Mouse (Mus musculus) erythroblast, embryonic 14.5 days (primary cell): ENCODE results near the gene Col1a2. TPM values are rescaled to one million over a fixed set of nuclear protein-coding genes. Genes with fewer than 3 reads are reported as not detected.

Source experiments
- H3K27me3 ChIP-seq: 2 replicates; pipeline ENCODE4 v1.6.1; 2012; ENCODE audit warnings: inconsistent platforms; ENCODE audit not compliant: control insufficient read depth
- H3K36me3 ChIP-seq: 2 replicates; pipeline ENCODE4 v1.6.1; 2012; ENCODE audit warnings: mild to moderate bottlenecking, inconsistent platforms; ENCODE audit not compliant: control insufficient read depth
- H3K4me1 ChIP-seq: 2 replicates; pipeline ENCODE4 v1.6.1; 2012; ENCODE audit warnings: inconsistent platforms; ENCODE audit not compliant: control insufficient read depth
- H3K4me3 ChIP-seq: replicated peaks from 2 replicates; pipeline ENCODE3; 2012; ENCODE audit warnings: moderate library complexity, mild to moderate bottlenecking, inconsistent platforms
- H3K9me3 ChIP-seq: 2 replicates; pipeline ENCODE4 v1.6.1; 2012; ENCODE audit warnings: low read length, inconsistent platforms, mixed read lengths; ENCODE audit not compliant: control insufficient read depth
- GATA1 ChIP-seq: IDR thresholded peaks from 2 replicates; pipeline ENCODE4 v1.6.1; 2012; ENCODE audit warnings: low read length, inconsistent platforms, mixed read lengths
- TAL1 ChIP-seq: IDR thresholded peaks from 3 replicates; pipeline ENCODE4 v1.6.1; 2012; ENCODE audit warnings: low read length, inconsistent platforms, mixed read lengths
- polyA plus RNA-seq: library from polyadenylated mRNA; stranded (reverse); fragments of >175 nt; gene quantifications from 2 replicates; pipeline ENCODE4 v1.2.3, GENCODE M21; 2012

Gene Col1a2
- polyA plus RNA-seq, 1 experiment = 0.06 TPM

DNA sequence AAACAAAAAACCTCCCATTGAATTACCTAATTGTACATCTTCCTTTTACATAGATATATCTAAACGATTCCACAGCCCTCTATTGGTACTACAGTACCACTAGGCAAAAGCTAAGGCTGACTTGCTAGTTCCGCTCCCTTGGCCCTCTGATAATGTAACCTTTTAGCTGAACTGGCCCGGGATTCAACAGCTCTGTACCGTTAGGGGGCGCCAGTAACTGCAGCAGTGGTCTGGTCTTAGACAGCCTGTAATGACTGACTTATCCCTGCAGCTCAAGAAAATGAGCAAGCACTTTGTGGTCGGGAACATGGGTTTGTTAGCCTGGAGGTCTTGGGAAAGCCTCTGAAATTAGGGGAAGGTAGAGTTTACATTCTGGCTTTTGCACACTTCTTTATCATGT lies 39.9 kb downstream of the Col1a2 start:
- no peaks in the 10 kb centered on the region for H3K9me3 ChIP-seq

DNA sequence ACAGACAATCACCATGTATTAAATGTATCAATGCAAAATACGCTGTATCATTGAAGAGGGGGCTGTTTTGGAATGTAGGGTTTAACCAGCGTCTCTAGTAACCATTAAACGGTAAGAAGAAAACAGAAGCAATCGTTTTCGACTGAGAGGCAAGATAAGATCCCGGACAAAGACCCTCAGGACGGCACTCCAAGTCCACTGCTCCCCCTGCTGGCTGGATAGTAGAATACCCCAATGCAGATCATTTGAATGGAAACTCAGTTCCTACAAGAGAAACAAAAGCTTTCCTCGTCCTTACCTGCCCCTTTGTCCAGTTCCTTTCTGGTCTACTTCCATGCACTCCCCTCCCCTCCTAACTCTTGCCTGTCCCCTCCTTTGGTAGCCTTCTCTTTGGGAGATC lies 41.1 kb downstream of the Col1a2 start:
- Histone ChIP-seq H3K36me3 (no peaks in the 10 kb centered on the region), H3K27me3 (no peaks in the 10 kb centered on the region), H3K4me1 (no peaks in the 10 kb centered on the region; the same call in 1 of the 2 replicates), H3K9me3 (no peaks in the 10 kb centered on the region), H3K4me3 (no peak overlapping the region)
- TF ChIP-seq GATA1 (no peak), TAL1 (no peak)

More for the DNA sequence above, 39.9 kb downstream of the Col1a2 start:
- TF ChIP-seq TAL1 = no peak
- TF ChIP-seq GATA1 = no peak
- Histone ChIP-seq H3K27me3 (no peaks in the 10 kb centered on the region), H3K36me3 (no peaks in the 10 kb centered on the region), H3K4me1 (no peaks in the 10 kb centered on the region; the same call in 1 of the 2 replicates), H3K4me3 (no peak overlapping the region)

DNA sequence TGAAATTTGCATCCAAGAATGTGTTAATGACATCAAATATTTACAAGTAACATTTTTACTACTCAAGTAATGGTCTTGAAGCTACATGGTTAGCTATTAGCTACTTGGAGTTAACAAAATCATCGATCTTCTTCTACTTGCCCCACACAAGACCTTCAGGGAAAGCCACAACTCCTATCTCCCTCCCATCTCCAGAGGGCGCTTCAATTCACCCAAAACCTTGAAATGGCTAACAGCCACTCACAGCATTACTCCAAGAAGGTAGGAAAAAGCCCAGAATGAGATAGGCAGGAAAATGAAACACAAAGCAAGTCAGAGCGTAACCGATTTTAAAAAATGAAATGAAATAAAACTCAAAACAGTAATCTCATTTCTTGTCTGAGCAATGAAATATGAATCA lies 44.3 kb downstream of the Col1a2 start:
- Histone ChIP-seq H3K4me3 (no peak overlapping the region), H3K9me3 (no peaks in the 10 kb centered on the region), H3K36me3 (no peaks in the 10 kb centered on the region), H3K4me1 (no peaks in the 10 kb centered on the region; the same call in 1 of the 2 replicates), H3K27me3 (no peaks in the 10 kb centered on the region)
- no peak for TF ChIP-seq GATA1
- TF ChIP-seq TAL1 = no peak

DNA sequence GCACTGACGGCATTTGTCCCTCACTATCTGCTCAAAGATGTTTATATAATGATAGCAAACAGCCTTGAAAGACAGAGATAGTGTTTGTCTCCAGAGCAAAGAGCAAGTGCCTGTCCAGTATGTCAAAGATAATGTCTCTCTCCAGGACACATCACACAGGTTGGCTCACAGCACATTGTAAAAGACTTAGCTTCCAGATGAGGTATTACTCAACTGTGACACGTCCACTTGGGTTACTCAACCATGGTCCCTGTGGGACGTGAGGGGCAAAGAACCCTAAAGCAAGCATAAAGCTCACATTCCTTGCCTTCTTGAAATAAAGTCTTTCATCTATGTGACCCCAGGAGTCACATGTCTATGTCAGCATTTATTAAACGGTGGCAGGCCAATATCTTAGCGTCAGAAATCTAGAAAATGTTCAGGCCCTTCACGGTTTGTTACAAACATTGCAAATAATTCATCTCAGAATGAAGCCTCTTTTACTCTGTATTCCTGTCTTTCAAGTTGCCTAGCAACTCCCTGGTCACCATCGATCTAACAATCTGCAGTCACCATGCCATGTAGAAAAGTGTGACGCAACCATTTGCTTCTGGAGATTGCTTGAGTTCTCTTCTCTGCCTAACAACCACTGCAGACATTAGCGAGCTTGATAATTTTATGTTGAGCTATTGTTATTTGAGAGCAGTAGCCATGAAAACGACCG lies 45.4 kb downstream of the Col1a2 start:
- TF ChIP-seq GATA1 = no peak
- no peak for TF ChIP-seq TAL1

DNA sequence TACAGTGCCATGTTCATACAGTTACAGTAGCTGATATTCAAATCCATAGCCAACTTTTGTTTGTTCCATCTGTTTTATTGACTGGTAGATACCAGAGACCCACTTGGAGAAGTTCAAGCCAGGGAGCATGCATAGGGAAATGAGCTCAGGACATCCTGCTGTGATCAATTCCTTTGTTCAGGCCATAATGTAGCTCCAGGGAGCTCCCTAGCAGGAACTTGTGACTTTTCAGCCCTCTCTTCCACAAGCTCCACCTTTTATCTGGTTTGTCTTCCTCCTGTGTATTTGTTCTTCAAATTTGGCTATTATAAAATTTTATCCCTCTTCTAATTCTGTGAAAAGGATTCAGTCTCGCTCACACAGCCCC lies 45.9 kb downstream of the Col1a2 start:
- Histone ChIP-seq H3K4me3 (no peak overlapping the region), H3K9me3 (no peaks in the 10 kb centered on the region), H3K36me3 (no peaks in the 10 kb centered on the region), H3K27me3 (no peaks in the 10 kb centered on the region), H3K4me1 (no peaks in the 10 kb centered on the region; the same call in 1 of the 2 replicates)
- no peak for TF ChIP-seq GATA1
- no peak for TF ChIP-seq TAL1

More for the DNA sequence above, 45.4 kb downstream of the Col1a2 start:
- H3K4me3 ChIP-seq = no peak overlapping the region
- no peaks in the 10 kb centered on the region for H3K9me3 ChIP-seq
- no peaks in the 10 kb centered on the region for H3K36me3 ChIP-seq
- H3K27me3 ChIP-seq = no peaks in the 10 kb centered on the region
- H3K4me1 ChIP-seq = no peaks in the 10 kb centered on the region; the same call in 1 of the 2 replicates

DNA sequence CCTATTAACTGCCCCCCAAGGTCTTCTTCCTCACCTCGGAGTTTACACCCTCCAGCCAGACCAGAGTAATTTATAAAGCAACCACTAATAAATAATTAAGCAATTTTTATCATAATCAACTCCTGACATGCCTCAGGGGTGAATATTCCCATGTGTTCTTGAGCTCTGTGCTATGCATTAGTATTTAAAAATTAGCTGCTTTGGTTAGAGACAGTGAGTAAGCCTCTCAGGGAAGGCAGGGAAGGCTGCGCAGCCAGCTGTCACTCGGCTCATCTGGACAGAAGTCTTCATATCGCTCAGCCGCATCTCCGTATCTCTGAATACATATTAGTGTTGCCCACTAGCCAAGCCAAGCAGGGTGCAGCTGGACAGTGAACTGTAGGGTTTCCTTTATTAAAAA lies 50.8 kb downstream of the Col1a2 start:
- H3K4me1 ChIP-seq = no peaks in the 10 kb centered on the region
- TF ChIP-seq GATA1 (no peak), TAL1 (no peak)
- H3K9me3 ChIP-seq = no peaks in the 10 kb centered on the region
- H3K36me3 ChIP-seq = no peaks in the 10 kb centered on the region
- H3K4me3 ChIP-seq = no peak overlapping the region
- no peaks in the 10 kb centered on the region for H3K27me3 ChIP-seq

DNA sequence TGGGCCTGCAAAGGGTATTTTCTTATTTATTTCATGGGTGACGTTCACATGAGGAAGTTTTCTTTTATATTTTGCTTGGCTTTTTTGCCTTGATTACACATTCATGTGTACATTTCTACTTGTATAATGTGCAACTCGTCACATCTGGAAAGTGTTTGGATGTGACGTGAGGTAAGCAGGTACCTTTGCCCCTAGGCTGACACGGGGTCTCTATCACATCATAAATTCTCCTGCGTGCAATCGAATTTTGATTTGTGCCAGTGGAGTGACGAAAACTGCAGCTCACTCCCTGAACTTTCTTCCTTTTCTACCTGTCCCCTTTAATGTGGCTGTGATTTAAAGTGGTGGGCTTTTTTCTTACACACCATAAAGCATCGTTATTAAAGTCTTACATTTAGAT lies 52.5 kb downstream of the Col1a2 start:
- H3K27me3 ChIP-seq = no peaks in the 10 kb centered on the region
- H3K36me3 ChIP-seq = no peaks in the 10 kb centered on the region
- H3K9me3 ChIP-seq = no peaks in the 10 kb centered on the region
- H3K4me3 ChIP-seq = no peak overlapping the region
- TF ChIP-seq TAL1 (no peak), GATA1 (no peak)
- no peaks in the 10 kb centered on the region for H3K4me1 ChIP-seq

DNA sequence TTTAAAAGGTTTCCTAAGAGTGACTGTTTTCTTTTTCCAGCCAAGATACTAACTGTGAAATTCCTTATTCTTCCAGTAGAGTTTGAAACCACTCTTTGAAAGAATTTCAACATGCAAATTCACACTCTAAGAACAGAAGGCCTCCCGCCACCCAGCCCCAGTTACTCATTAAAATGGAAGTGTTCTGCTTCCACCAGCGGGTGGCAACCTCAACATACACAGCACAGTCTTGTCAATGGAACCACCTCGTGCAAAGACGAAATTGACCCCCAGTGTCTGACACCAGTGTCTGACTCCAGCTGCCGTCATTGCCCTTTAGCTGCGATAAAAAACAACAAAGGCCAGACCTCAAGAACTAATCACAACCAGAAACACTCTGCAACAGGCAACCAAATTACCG lies 53.1 kb downstream of the Col1a2 start:
- H3K4me1 ChIP-seq = no peaks in the 10 kb centered on the region
- TF ChIP-seq GATA1 = no peak
- TF ChIP-seq TAL1 = no peak
- no peaks in the 10 kb centered on the region for H3K9me3 ChIP-seq
- no peaks in the 10 kb centered on the region for H3K36me3 ChIP-seq
- no peaks in the 10 kb centered on the region for H3K27me3 ChIP-seq
- H3K4me3 ChIP-seq = no peak overlapping the region

DNA sequence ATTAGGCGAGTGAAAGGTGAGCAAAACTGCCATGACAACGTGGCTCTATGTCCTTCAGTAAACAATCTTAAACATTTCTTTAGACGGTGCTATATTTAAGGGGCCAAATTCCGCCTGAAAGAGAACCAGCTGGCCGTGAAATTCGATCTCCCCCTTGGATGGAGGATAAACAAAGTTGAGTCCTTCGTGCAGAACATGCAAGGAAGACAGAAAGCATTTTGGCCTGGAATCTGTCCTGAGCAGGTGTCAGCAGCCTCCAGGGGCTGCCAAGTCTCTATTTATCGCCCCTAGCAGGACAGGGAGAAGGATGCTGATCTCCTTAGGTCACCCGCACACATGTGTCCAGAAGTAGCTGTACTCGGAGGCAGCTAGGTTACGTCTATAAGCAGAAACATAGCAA lies 56.5 kb downstream of the Col1a2 start:
- TF ChIP-seq GATA1 (no peak), TAL1 (no peak)
- H3K36me3 ChIP-seq = no peaks in the 10 kb centered on the region
- no peaks in the 10 kb centered on the region for H3K9me3 ChIP-seq
- H3K4me3 ChIP-seq = no peak overlapping the region
- H3K27me3 ChIP-seq = no peaks in the 10 kb centered on the region
- H3K4me1 ChIP-seq = no peaks in the 10 kb centered on the region

DNA sequence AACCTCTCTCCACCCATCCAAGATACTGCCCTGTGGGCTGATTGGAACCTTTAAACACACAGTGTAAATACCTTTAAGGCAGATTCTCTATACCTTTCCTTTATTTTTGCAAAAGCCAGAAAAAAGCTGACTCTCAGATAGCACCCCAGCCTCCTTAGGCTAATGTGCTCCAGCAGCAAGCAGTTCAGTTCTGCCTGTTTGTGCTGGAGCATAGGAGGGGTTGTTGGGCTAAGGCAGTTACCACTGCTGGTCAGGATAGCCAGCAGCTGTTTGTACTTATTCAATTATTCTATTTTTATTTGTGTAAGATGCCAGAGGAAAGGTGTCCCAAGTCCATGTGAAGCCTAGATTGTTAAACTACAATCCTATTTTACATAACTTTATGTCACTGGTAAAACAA lies 57.0 kb downstream of the Col1a2 start:
- Histone ChIP-seq H3K9me3 (no peaks in the 10 kb centered on the region), H3K4me3 (no peak overlapping the region), H3K27me3 (no peaks in the 10 kb centered on the region), H3K4me1 (no peaks in the 10 kb centered on the region), H3K36me3 (no peaks in the 10 kb centered on the region)
- TF ChIP-seq GATA1 = no peak
- no peak for TF ChIP-seq TAL1
